ENCODE assay signal across 10 mouse cellular contexts in genomic region chr3:135249104-135249503, GRCm38 (mm10). TPM values are rescaled to one million over a fixed set of nuclear protein-coding genes. Genes with fewer than 3 reads are reported as not detected.
A peak's percentile ranks its signal among the peaks of the same experiment; 100 is the strongest.
DNase-seq lines count a peak whose midpoint lies in the region; ATAC-seq lines count a peak whose summit lies in the region.
"Had no signal": no experiment of that assay in that cellular context is flagged by ENCODE, and none has a peak within 500 bp of the region (broad histone marks: within the 10 kb centered on the region; RNA-seq: fewer than 3 reads in every experiment).

No protein-coding gene starts in this region.

- no peak overlapping the region for H3K4me3 ChIP-seq in embryonic facial prominence, embryonic 12.5 days
- H3K4me3 ChIP-seq in intestine, embryonic 15.5 days (replicated peaks) = no peak overlapping the region
- H3K4me3 ChIP-seq in neural tube, embryonic 14.5 days (ENCODE audit: low read depth, low read length) = no peak overlapping the region

- peak; percentile 23 for DNase-seq in kidney, postnatal 10 days
- no peak for DNase-seq in kidney, adult 8-10 months
- DNase-seq in gastrocnemius, adult 8-10 months (ENCODE audit: low spot score in 2 of 2) = no peak
- DNase-seq in frontal cortex, postnatal 14 days (ENCODE audit: low spot score in 2 of 2) = no peak
- no peak for DNase-seq in gastrocnemius, postnatal 36 days
- DNase-seq: cerebellum, adult 8-10 months had no signal

- 79% methylated on average over 6 of the region's 6 CpGs for WGBS in embryonic facial prominence, embryonic 12.5 days
- 74% methylated on average over 6 of the region's 6 CpGs for WGBS in intestine, embryonic 15.5 days
- 79% methylated on average over 6 of the region's 6 CpGs for WGBS in neural tube, embryonic 14.5 days

- H3K9ac ChIP-seq in embryonic facial prominence, embryonic 12.5 days = no peak overlapping the region
- H3K9ac ChIP-seq in intestine, embryonic 15.5 days = no peak overlapping the region
- no peak overlapping the region for H3K9ac ChIP-seq in neural tube, embryonic 14.5 days (replicated peaks; ENCODE audit: low read depth, low read length)

- no peak overlapping the region for H3K27ac ChIP-seq in embryonic facial prominence, embryonic 12.5 days
- no peak overlapping the region for H3K27ac ChIP-seq in intestine, embryonic 15.5 days
- no peak overlapping the region for H3K27ac ChIP-seq in neural tube, embryonic 14.5 days (ENCODE audit: low read depth, low read length)
- H3K27ac ChIP-seq: macrophage had no signal

- ATAC-seq in embryonic facial prominence, embryonic 12.5 days (ENCODE audit: insufficient number of reproducible peaks, insufficient read depth, low FRiP score, low TSS enrichment) = peak; percentile 77; the same call in 1 of the 2 replicates
- peak; percentile 65; the same call in 1 of the 2 replicates for ATAC-seq in intestine, embryonic 15.5 days
- ATAC-seq in neural tube, embryonic 14.5 days (ENCODE audit: low read depth) = peak; percentile 38; the same call in 1 of the 2 replicates

- peaks cover 57% of the 10 kb centered on the region for H3K36me3 ChIP-seq in embryonic facial prominence, embryonic 12.5 days
- peaks cover 28% of the 10 kb centered on the region for H3K36me3 ChIP-seq in intestine, embryonic 15.5 days
- H3K36me3 ChIP-seq in neural tube, embryonic 14.5 days (ENCODE audit: control insufficient read depth, insufficient read depth, low read length) = no peaks in the 10 kb centered on the region

- H3K27me3 ChIP-seq in embryonic facial prominence, embryonic 12.5 days = no peaks in the 10 kb centered on the region
- no peaks in the 10 kb centered on the region for H3K27me3 ChIP-seq in intestine, embryonic 15.5 days (replicated peaks)
- H3K27me3 ChIP-seq in neural tube, embryonic 14.5 days (ENCODE audit: control insufficient read depth, insufficient read depth, low read length) = no peaks in the 10 kb centered on the region

- no peaks in the 10 kb centered on the region for H3K4me1 ChIP-seq in embryonic facial prominence, embryonic 12.5 days
- no peaks in the 10 kb centered on the region for H3K4me1 ChIP-seq in intestine, embryonic 15.5 days (replicated peaks)
- H3K4me1 ChIP-seq in neural tube, embryonic 14.5 days (ENCODE audit: control insufficient read depth, insufficient read depth, low read length) = no peaks in the 10 kb centered on the region

- intact Hi-C loops in gastrocnemius, postnatal 36 days (cut with DNase I) = no loop called here

- no peak overlapping the region for H3K4me2 ChIP-seq in embryonic facial prominence, embryonic 12.5 days (replicated peaks)
- no peak overlapping the region for H3K4me2 ChIP-seq in intestine, embryonic 15.5 days (replicated peaks)
- H3K4me2 ChIP-seq in neural tube, embryonic 14.5 days (ENCODE audit: low read depth, low read length) = no peak overlapping the region

- no peaks in the 10 kb centered on the region for H3K9me3 ChIP-seq in embryonic facial prominence, embryonic 12.5 days
- H3K9me3 ChIP-seq in intestine, embryonic 15.5 days = no peaks in the 10 kb centered on the region
- H3K9me3 ChIP-seq in neural tube, embryonic 14.5 days (ENCODE audit: control insufficient read depth, low read length) = no peaks in the 10 kb centered on the region

RNA-seq across cellular contexts. Expression of gene Bdh2, which starts 31.9 kb away (rescaled TPM):
- 19.7 and 25.3 TPM in 2 replicates for polyA plus RNA-seq in embryonic facial prominence, embryonic 12.5 days (2016; fragmentation: Nextera tagmentation; extraction: Ambion mirVana)
- 7.1 and 8.9 TPM in 2 replicates for polyA plus RNA-seq in intestine, embryonic 15.5 days (2015; fragmentation: Nextera tagmentation; extraction: Ambion mirVana)
- 2.2 and 4.5 TPM in 2 replicates for polyA plus RNA-seq in neural tube, embryonic 14.5 days (2014; fragmentation: Nextera tagmentation; extraction: Ambion mirVana)
- 1 to 10 TPM; 1.4 to 2.7 (median 2.3) TPM for total RNA-seq in gastrocnemius, adult 8-10 months (2022)
- total RNA-seq in gastrocnemius, postnatal 36 days (2021) = 1 to 10 TPM; 2.3 to 3.9 TPM
- polyA plus RNA-seq: macrophage had no signal

RNA-seq across cellular contexts. Expression of gene Cenpe, which starts 36.8 kb away (rescaled TPM):
- polyA plus RNA-seq in embryonic facial prominence, embryonic 12.5 days (2016; fragmentation: Nextera tagmentation; extraction: Ambion mirVana) = 32.5 and 36.7 TPM in 2 replicates
- 20.3 and 23.5 TPM in 2 replicates for polyA plus RNA-seq in intestine, embryonic 15.5 days (2015; fragmentation: Nextera tagmentation; extraction: Ambion mirVana)
- 2.8 and 4.0 TPM in 2 replicates for polyA plus RNA-seq in neural tube, embryonic 14.5 days (2014; fragmentation: Nextera tagmentation; extraction: Ambion mirVana)
- total RNA-seq in gastrocnemius, adult 8-10 months (2022) = under 1 TPM; 0.02 to 0.24 (median 0.14) TPM
- under 1 TPM; 0.27 to 0.43 TPM for total RNA-seq in gastrocnemius, postnatal 36 days (2021)

RNA-seq across cellular contexts. Expression of gene Slc9b2, which starts 58.4 kb away (rescaled TPM):
- polyA plus RNA-seq in embryonic facial prominence, embryonic 12.5 days (2016; fragmentation: Nextera tagmentation; extraction: Ambion mirVana) = 3.5 and 3.8 TPM in 2 replicates
- polyA plus RNA-seq in intestine, embryonic 15.5 days (2015; fragmentation: Nextera tagmentation; extraction: Ambion mirVana) = 0.93 and 1.1 TPM in 2 replicates
- 3.0 and 3.8 TPM in 2 replicates for polyA plus RNA-seq in neural tube, embryonic 14.5 days (2014; fragmentation: Nextera tagmentation; extraction: Ambion mirVana)
- under 1 TPM in 2 of 4 experiments, not detected in 2; 0.22 to 0.25 TPM for total RNA-seq in gastrocnemius, adult 8-10 months (2022)
- total RNA-seq in gastrocnemius, postnatal 36 days (2021) = not detected
